Mouse (Mus musculus): ENCODE measurements around the gene Cbarp. TPM values are rescaled to one million over a fixed set of nuclear protein-coding genes. Genes with fewer than 3 reads are reported as not detected.

The Cbarp gene
- total and polyA plus RNA-seq, 3 experiments: 0.19 to 2.4 (median 2.3) TPM

DNA sequence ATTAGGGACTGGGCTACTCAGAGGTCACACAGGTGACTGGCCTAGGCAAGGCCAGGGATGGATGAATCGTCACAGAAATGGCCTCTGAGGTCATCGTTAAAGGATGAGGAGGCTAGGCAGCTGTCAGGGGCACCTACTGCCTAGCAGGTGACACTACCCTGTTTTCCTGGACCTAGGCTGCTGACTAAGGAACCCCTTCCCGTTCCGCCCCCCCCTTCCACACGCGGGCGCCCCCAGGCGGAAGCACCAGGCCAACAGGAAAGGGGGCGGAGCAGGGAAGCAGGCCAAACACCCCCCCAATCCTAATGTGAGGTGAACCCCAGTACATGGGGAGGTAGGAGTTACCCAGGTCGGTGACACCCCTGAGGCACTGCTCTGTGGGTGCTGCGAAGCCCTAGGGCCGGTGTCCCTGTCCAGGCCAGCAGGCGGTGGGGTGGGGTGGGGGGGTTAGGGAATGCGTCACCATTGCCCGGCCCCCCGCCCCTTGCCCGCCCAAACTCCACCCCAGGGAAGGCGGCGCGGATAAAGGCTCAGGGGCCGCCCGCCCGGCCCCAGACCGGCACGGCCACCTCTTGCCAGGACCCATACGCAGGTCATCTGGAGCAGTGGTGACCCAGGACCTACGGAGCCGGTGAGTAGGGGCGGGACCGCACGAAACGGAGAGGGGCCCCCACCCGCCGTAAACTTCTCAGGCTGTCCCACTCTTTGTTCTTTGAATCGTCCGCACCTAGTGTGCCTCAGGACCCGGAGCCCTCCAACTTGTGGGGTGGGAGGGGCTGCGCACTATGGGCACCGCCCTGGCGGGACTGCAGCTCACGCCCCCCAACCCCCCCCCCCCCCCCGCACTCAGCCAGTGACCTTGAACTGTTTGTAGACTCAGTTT, 7.3 kb upstream of the Cbarp start, which contains the start of gene Midn:
Midn (plus strand) TSS at position 554 of the 883 bp plus-strand sequence.
- Histone ChIP-seq H3K27me3 (replicated peaks) (no peaks in the 10 kb centered on the region), H3K4me3 (replicated peaks in 1 of 3; ENCODE audit: low read depth in 2 of 3, low read length in 2 of 3, poor library complexity in 1 of 3) (peak within 1 kb of the TSS; percentile 78 to 91 (median 81)), H3K9me3 (replicated peaks; ENCODE audit: low read length) (no peaks in the 10 kb centered on the region), H3K36me3 (replicated peaks in 1 of 2; ENCODE audit: control insufficient read depth in 1 of 2, insufficient read depth in 1 of 2, low read length in 1 of 2) (peaks cover 33 to 46% of the 10 kb centered on the region in 2 experiments), H3K4me1 (ENCODE audit: control insufficient read depth in 1 of 2, insufficient read depth in 2 of 2) (peaks cover 31 to 50% of the 10 kb centered on the region in 2 experiments), H3K27ac (ENCODE audit: insufficient read depth, low read depth) (peak within 1 kb of the TSS; percentile 59), H3K79me2 (replicated peaks; ENCODE audit: control insufficient read depth, extremely low read depth, insufficient read depth, poor library complexity, severe bottlenecking) (peaks cover 19% of the 10 kb centered on the region), H3K9ac (ENCODE audit: insufficient read depth, low read depth) (peak within 1 kb of the TSS; percentile 64), H3K4me2 (ENCODE audit: insufficient read depth, low read depth, poor library complexity, severe bottlenecking) (peak within 1 kb of the TSS; percentile 63)
- in situ Hi-C loops (cut with MboI; ENCODE audit: low pct_ligation_motif_present, low pct_unique_long_range_greater_than_20kb, low sequenced_read_pairs) (no loop called here), dilution Hi-C loops (cut with MboI; ENCODE audit: extremely low pct_ligation_motif_present, extremely low pct_unique_long_range_greater_than_20kb, low sequenced_read_pairs) (no loop called here)
- TF ChIP-seq PAX5 (IDR thresholded peaks at IDR 0.05; ENCODE audit: low read length): no peak
- TF ChIP-seq SMC3 (IDR thresholded peaks at IDR 0.05; ENCODE audit: low read depth, low read length): peak; percentile 7; the same call in 1 of the 2 replicates
- no peak for TF ChIP-seq RCOR1 (conservative IDR thresholded peaks at IDR 0.05; ENCODE audit: low read depth, low read length)
- peak; percentile 77; the same call in 1 of the 2 replicates for TF ChIP-seq ZMIZ1 (IDR thresholded peaks at IDR 0.05; ENCODE audit: low read depth, low read length)
- no peak for TF ChIP-seq E2F4 (IDR thresholded peaks at IDR 0.05; ENCODE audit: insufficient replicate concordance, low read depth, low read length)
- no peak for TF ChIP-seq ZC3H11A (IDR thresholded peaks at IDR 0.05; ENCODE audit: low read depth, low read length)
- TF ChIP-seq ZNF384 (IDR thresholded peaks at IDR 0.05; ENCODE audit: low read depth, low read length): no peak
- no peak for TF ChIP-seq MAX (IDR thresholded peaks at IDR 0.05; ENCODE audit: low read length)
- TF ChIP-seq USF2 (conservative IDR thresholded peaks at IDR 0.05; ENCODE audit: low read depth, low read length): no peak
- TF ChIP-seq CHD2 (IDR thresholded peaks at IDR 0.05; ENCODE audit: low read length): no peak
- TF ChIP-seq IRF4 (IDR thresholded peaks at IDR 0.05; ENCODE audit: low read depth, low read length): no peak
- 0 out of 2 replicates have a peak, but pooled peaks have one; percentile 30 for TF ChIP-seq TBP (conservative IDR thresholded peaks at IDR 0.05; ENCODE audit: low read depth, low read length)
- no peak for TF ChIP-seq USF1 (IDR thresholded peaks at IDR 0.05; ENCODE audit: low read depth, low read length)
- no peak for TF ChIP-seq KAT2A (IDR thresholded peaks at IDR 0.05; ENCODE audit: insufficient replicate concordance, low read length)
- TF ChIP-seq HCFC1 (IDR thresholded peaks at IDR 0.05; ENCODE audit: low read depth, low read length): no peak
- peak; percentile 64 for TF ChIP-seq ELF1 (IDR thresholded peaks at IDR 0.05; ENCODE audit: low read depth, low read length)
- TF ChIP-seq CTCF (conservative IDR thresholded peaks at IDR 0.05 in 1 of 2, IDR thresholded peaks at IDR 0.05 in 1 of 2; ENCODE audit: low read depth in 2 of 2, low read length in 2 of 2): peak in 1 of 2 experiments; percentile 64; a peak in 2 of 4 replicates
- TF ChIP-seq ETS1 (conservative IDR thresholded peaks at IDR 0.05; ENCODE audit: low read depth, low read length): no peak
- no peak for TF ChIP-seq EP300 (IDR thresholded peaks at IDR 0.05; ENCODE audit: low read length)
- 0 out of 2 replicates have a peak, but pooled peaks have one; percentile 43 for TF ChIP-seq NRF1 (IDR thresholded peaks at IDR 0.05; ENCODE audit: low read depth, low read length)
- peak; percentile 86 for TF ChIP-seq NELFE (IDR thresholded peaks at IDR 0.05; ENCODE audit: low read depth, low read length)
- TF ChIP-seq POLR2A (IDR thresholded peaks at IDR 0.05; ENCODE audit: low read depth, low read length): peak; percentile 94
- TF ChIP-seq SIN3A (IDR thresholded peaks at IDR 0.05; ENCODE audit: low read length): no peak; the same call in 1 of the 2 replicates
- TF ChIP-seq MAZ (IDR thresholded peaks at IDR 0.05; ENCODE audit: low read depth, low read length): peak; percentile 72; the same call in 1 of the 2 replicates
- no peak for TF ChIP-seq UBTF (IDR thresholded peaks at IDR 0.05; ENCODE audit: low read depth, low read length)
- TF ChIP-seq BHLHE40 (IDR thresholded peaks at IDR 0.05; ENCODE audit: low read depth, low read length): no peak
- TF ChIP-seq MYC (IDR thresholded peaks at IDR 0.05; ENCODE audit: low read depth, low read length): no peak
- no peak for TF ChIP-seq TCF12 (IDR thresholded peaks at IDR 0.05; ENCODE audit: low read depth, low read length)
- TF ChIP-seq GABPA (IDR thresholded peaks at IDR 0.05; ENCODE audit: insufficient replicate concordance, low read depth, low read length): no peak
- TF ChIP-seq ZKSCAN1 (IDR thresholded peaks at IDR 0.05; ENCODE audit: borderline replicate concordance, low read depth, low read length): no peak
- TF ChIP-seq POLR2AphosphoS2 (IDR thresholded peaks at IDR 0.05; ENCODE audit: low read depth, low read length): no peak
- DNase-seq (ENCODE audit: extremely low read depth): no peak
